Mouse (Mus musculus) Muller cell, postnatal 12 days (primary cell): Measurements from ENCODE around the gene Nrm.

Experiments
- DNase-seq: peaks from one replicate; pipeline ENCODE4 v3.0.0-alpha.2; 2015; ENCODE audit errors: inconsistent ontology term

Nrm gene

DNA sequence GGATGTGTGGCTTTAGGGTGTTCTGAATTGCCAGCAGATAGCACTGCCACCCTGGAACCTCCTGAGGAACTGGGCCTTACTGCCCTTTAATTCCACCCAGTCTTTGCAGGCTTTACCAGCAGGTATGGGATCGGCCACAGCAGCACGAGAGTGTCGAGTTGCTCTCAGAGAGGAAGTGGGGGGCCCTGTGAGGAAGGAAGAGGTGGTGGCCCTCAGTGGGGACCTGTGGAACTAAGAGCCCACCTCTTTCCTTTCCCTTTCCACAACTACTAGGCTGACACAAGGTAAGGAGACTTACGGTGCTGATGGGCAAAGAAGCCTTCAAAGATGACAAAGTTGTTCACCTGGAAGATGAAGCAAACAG, 42.9 kb downstream of the Nrm start:
- no peak for DNase-seq

DNA sequence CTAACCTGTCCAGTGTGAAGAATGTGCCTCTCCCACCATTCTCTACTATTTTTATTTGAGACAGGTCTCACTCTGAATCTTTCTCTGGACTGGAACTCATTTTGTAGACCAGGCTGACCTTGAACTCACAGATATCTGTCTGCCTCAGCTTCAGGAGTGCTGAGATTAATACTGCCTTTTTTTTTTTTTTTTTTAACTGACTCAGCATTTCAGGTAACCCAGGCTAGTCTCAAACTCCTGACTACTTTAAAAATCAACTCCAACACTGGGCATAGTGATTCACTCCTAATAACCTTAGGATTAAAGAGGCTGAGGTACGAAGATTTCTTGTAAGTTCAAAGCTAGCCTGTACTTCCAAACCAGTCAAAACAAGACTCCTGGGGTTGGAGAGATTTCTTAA, 44.5 kb downstream of the Nrm start:
- no peak for DNase-seq

- DNase-seq: no peak
Observed at GRCm38 (mm10) chr17:35907609-35908008, 46.5 kb downstream of the Nrm start.

DNA sequence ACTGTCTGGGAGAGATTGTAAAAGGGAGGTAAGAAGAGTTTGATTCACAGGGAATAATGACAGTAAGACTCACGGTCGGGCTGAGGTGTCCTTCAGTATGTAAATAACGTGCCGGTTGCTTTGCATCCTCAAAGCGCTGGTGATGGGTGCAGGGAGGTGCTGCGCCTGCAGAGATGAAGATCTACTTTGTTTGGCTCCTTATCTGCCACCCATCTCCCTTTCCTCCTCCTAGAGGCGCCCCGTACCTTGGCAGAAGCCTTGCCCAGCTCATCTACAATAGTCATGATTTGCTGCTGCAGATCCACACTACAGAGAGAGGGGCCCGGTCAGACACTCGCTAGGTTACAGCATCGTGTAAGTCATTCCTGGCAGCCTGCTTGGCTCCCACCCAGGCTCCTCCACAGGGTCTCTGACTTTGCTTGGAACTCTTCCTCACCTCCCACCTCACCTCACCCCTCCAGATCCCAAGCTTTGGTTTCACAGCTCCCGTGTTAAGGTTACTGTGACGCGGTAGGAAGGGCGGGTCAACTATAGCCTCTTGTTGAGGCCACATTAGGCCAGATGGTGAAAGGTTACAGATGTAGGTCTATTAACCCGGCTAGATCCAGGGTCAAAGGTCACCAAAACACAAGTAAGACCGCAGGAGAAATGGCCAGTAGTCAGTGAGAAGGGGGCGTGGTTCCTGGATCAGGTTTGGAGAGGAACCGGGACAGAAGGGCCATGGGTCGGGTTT, 48.2 kb downstream of the Nrm start:
- DNase-seq: no peak

- DNase-seq: peak; percentile 95
Observed at GRCm38 (mm10) chr17:35909919-35910369, 48.8 kb downstream of the Nrm start, which contains the start of gene Atat1. Gene Atat1, minus strand, starts transcription at chr17:35910075.

DNA sequence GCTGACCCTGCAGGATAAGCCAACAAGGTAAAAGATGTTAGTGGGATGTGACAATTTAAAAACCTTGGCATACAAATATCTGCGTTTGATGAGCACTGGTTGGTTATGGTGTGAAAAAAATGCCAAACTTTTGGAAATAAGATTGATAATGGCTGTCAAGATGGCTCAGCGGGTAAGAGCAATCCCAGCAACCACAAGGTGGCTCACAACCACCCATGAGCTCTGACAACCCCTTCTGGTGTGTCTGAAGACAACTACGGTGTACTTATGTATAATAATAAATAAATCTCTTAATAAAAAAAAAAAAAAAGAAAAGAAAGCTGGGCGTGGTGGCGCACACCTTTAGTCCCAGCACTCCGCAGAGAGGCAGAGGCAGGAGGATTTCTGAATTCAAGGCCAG, 53.9 kb downstream of the Nrm start:
- no peak for DNase-seq
